ENCODE assay signal across 9 mouse cellular contexts in genomic region chr15:98173821-98174220, GRCm38 (mm10). TPM values are rescaled to one million over a fixed set of nuclear protein-coding genes. Genes with fewer than 3 reads are reported as not detected.
A peak's percentile ranks its signal among the peaks of the same experiment; 100 is the strongest.
DNase-seq lines count a peak whose midpoint lies in the region; ATAC-seq and TF ChIP-seq lines count a peak whose summit lies in the region.
"Had no signal": no experiment of that assay in that cellular context is flagged by ENCODE, and none has a peak within 500 bp of the region (broad histone marks: within the 10 kb centered on the region; RNA-seq: fewer than 3 reads in every experiment).

No protein-coding gene starts in this region.

- H3K27ac ChIP-seq in heart, adult 2 months = no peak overlapping the region
- no peak overlapping the region for H3K27ac ChIP-seq in heart, embryonic 12.5 days (ENCODE audit: poor library complexity, severe bottlenecking)
- H3K27ac ChIP-seq: limb, embryonic 13.5 days had no signal

- WGBS in heart, adult 2 months = 45% methylated on average over 8 of the region's 8 CpGs
- 36% methylated on average over 8 of the region's 8 CpGs for whole genome bisulfite sequencing in heart, embryonic 12.5 days

- intact Hi-C loops in heart, adult 2 months (cut with DNase I) = loop anchor here (1.0 to 5.0 kb wide), 2 partner anchors 85 to 222 kb away; no protein-coding TSS in a partner anchor

- H3K9me3 ChIP-seq in heart, embryonic 12.5 days (replicated peaks) = no peaks in the 10 kb centered on the region
- H3K9me3 ChIP-seq: limb, embryonic 13.5 days had no signal

- TF ChIP-seq EP300 in heart, adult 2 months (IDR thresholded peaks at IDR 0.05; ENCODE audit: insufficient read depth, low read depth, low read length) = no peak

- no peaks in the 10 kb centered on the region for H3K4me1 ChIP-seq in heart, adult 2 months (ENCODE audit: control insufficient read depth, insufficient read depth, low read length)
- no peaks in the 10 kb centered on the region for H3K4me1 ChIP-seq in heart, embryonic 12.5 days (replicated peaks)
- H3K4me1 ChIP-seq: limb, embryonic 13.5 days had no signal

- H3K4me3 ChIP-seq in heart, adult 2 months = no peak overlapping the region
- no peak overlapping the region for H3K4me3 ChIP-seq in heart, embryonic 12.5 days
- H3K4me3 ChIP-seq: limb, embryonic 13.5 days had no signal

- TF ChIP-seq POLR2A in heart, adult 2 months (IDR thresholded peaks at IDR 0.05; ENCODE audit: insufficient read depth, low read depth, low read length) = no peak

- TF ChIP-seq CTCF in heart, adult 2 months (IDR thresholded peaks at IDR 0.05) = peak; percentile 83

- no peak overlapping the region for H3K4me2 ChIP-seq in heart, embryonic 12.5 days
- H3K4me2 ChIP-seq: limb, embryonic 13.5 days had no signal

- no peak for ATAC-seq in heart, embryonic 12.5 days (ENCODE audit: insufficient number of reproducible peaks, low FRiP score)
- ATAC-seq in activated CD4-positive, CD25-positive, alpha-beta regulatory T cell, adult 4 months = peak; percentile 36

- no peaks in the 10 kb centered on the region for H3K79me2 ChIP-seq in heart, adult 2 months (replicated peaks; ENCODE audit: control insufficient read depth, insufficient read depth, low read length)

- H3K27me3 ChIP-seq in heart, adult 2 months (ENCODE audit: control insufficient read depth, insufficient read depth, low read length) = no peaks in the 10 kb centered on the region
- H3K27me3 ChIP-seq in heart, embryonic 12.5 days (replicated peaks) = peaks cover 62% of the 10 kb centered on the region

- no peak overlapping the region for H3K9ac ChIP-seq in heart, adult 2 months (ENCODE audit: low read depth, low read length)
- no peak overlapping the region for H3K9ac ChIP-seq in heart, embryonic 12.5 days
- H3K9ac ChIP-seq: limb, embryonic 13.5 days had no signal

- H3K36me3 ChIP-seq in heart, adult 2 months (ENCODE audit: control insufficient read depth, insufficient read depth, low read length) = no peaks in the 10 kb centered on the region
- H3K36me3 ChIP-seq in heart, embryonic 12.5 days = no peaks in the 10 kb centered on the region
- H3K36me3 ChIP-seq: limb, embryonic 13.5 days had no signal

- DNase-seq in heart, adult 2 months = no peak
- DNase-seq in B cell, adult 2 months = peak; percentile 34 to 38
- DNase-seq in frontal cortex, postnatal 14 days (ENCODE audit: low spot score in 2 of 2) = peak; percentile 60 to 70
- DNase-seq in left cerebral cortex, adult 18-20 months (ENCODE audit: low spot score in 2 of 2) = peak; percentile 74 to 81
- peak; percentile 64 for DNase-seq in right cerebral cortex, postnatal 25 days
- no peak for DNase-seq in spleen, postnatal 10 days (ENCODE audit: low spot score in 2 of 2)

RNA-seq across cellular contexts. Expression of gene Ccdc184, which starts 6.9 kb away (rescaled TPM):
- under 1 TPM; 0.52 to 0.63 TPM for total RNA-seq in heart, adult 2 months (2021)
- polyA plus RNA-seq in heart, adult 2 months (2012; rRNA removed) = 0.61 and 0.94 TPM in 2 replicates
- 1.4 TPM in 2 replicates for polyA plus RNA-seq in heart, embryonic 12.5 days (2016; fragmentation: Nextera tagmentation; extraction: Ambion mirVana)
- under 1 TPM in 1 of 2 experiments, not detected in 1; 0.25 TPM for polyA plus RNA-seq in activated CD4-positive, CD25-positive, alpha-beta regulatory T cell, adult 4 months (2017; shearing (Covaris generic))
- 10 to 100 TPM; 22.5 to 23.2 TPM for total RNA-seq in left cerebral cortex, adult 18-20 months (2021)

RNA-seq across cellular contexts. Expression of gene Asb8, which starts 8.4 kb away (rescaled TPM):
- 100 to 1,000 TPM; 105 to 118 TPM for total RNA-seq in heart, adult 2 months (2021)
- 104 and 172 TPM in 2 replicates for polyA plus RNA-seq in heart, adult 2 months (2012; rRNA removed)
- 76.2 and 78.9 TPM in 2 replicates for polyA plus RNA-seq in heart, embryonic 12.5 days (2016; fragmentation: Nextera tagmentation; extraction: Ambion mirVana)
- 10 to 100 TPM; 36.6 to 43.2 TPM for polyA plus RNA-seq in activated CD4-positive, CD25-positive, alpha-beta regulatory T cell, adult 4 months (2017; shearing (Covaris generic))
- 10 to 100 TPM; 49.5 to 53.6 TPM for total RNA-seq in left cerebral cortex, adult 18-20 months (2021)

RNA-seq across cellular contexts. Expression of gene Olfr288, which starts 21.5 kb away (rescaled TPM):
- not detected for total RNA-seq in heart, adult 2 months (2021)
- polyA plus RNA-seq in heart, adult 2 months (2012; rRNA removed) = not detected in 2 replicates
- not detected in 2 replicates for polyA plus RNA-seq in heart, embryonic 12.5 days (2016; fragmentation: Nextera tagmentation; extraction: Ambion mirVana)
- polyA plus RNA-seq in activated CD4-positive, CD25-positive, alpha-beta regulatory T cell, adult 4 months (2017; shearing (Covaris generic)) = not detected
- total RNA-seq in left cerebral cortex, adult 18-20 months (2021) = not detected
- polyA plus RNA-seq: limb, embryonic 13.5 days had no signal

RNA-seq across cellular contexts. Expression of gene Gm44579, which starts 47.0 kb away (rescaled TPM):
- total RNA-seq in heart, adult 2 months (2021) = not detected
- polyA plus RNA-seq in heart, adult 2 months (2012; rRNA removed) = not detected in 2 replicates
- not detected in 2 replicates for polyA plus RNA-seq in heart, embryonic 12.5 days (2016; fragmentation: Nextera tagmentation; extraction: Ambion mirVana)
- not detected for polyA plus RNA-seq in activated CD4-positive, CD25-positive, alpha-beta regulatory T cell, adult 4 months (2017; shearing (Covaris generic))
- under 1 TPM in 1 of 2 experiments, not detected in 1; 0.37 TPM for total RNA-seq in left cerebral cortex, adult 18-20 months (2021)
- polyA plus RNA-seq: limb, embryonic 13.5 days had no signal

RNA-seq across cellular contexts. Expression of gene Olfr287, which starts 47.0 kb away (rescaled TPM):
- not detected for total RNA-seq in heart, adult 2 months (2021)
- not detected in 2 replicates for polyA plus RNA-seq in heart, adult 2 months (2012; rRNA removed)
- not detected in 2 replicates for polyA plus RNA-seq in heart, embryonic 12.5 days (2016; fragmentation: Nextera tagmentation; extraction: Ambion mirVana)
- polyA plus RNA-seq in activated CD4-positive, CD25-positive, alpha-beta regulatory T cell, adult 4 months (2017; shearing (Covaris generic)) = not detected
- total RNA-seq in left cerebral cortex, adult 18-20 months (2021) = 1 to 10 TPM; 3.9 to 4.9 TPM
- polyA plus RNA-seq: limb, embryonic 13.5 days had no signal

Comparison
In these comparisons a context has a peak if more than half of its experiments do, and no peak if none do; other contexts are left out.
1. DNase-seq: peak in B cell, adult 2 months (2 of 2), frontal cortex, postnatal 14 days (2 of 2), left cerebral cortex, adult 18-20 months (2 of 2) and right cerebral cortex, postnatal 25 days (single experiment); none in heart, adult 2 months (0 of 2) and spleen, postnatal 10 days (0 of 2).